24 mouse cellular contexts compared by ENCODE assay signal in the genomic region with DNA sequence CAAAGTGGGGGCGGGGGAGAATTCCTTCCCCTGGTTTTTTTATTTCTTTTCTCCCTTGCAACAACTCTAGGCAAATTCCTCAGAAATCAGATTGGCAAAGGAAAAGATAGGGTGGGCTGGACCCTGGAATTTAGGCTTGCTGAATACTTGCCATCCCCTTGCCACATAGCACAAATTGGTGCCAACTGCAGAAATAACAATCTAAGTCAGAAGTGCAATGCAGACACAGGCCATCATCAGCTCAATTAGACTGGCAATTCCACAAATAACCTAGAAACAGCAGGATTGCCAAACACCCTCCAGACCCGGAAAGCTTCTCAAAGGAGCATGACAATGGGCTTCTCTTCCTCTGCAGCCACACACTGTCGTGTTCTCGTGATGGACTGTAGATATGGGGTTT.
"Had no signal": no experiment of that assay in that cellular context is flagged by ENCODE, and none has a peak within 500 bp of the region (broad histone marks: within the 10 kb centered on the region; RNA-seq: fewer than 3 reads in every experiment).

No protein-coding gene starts in this region.

- H3K4me2 ChIP-seq: heart, embryonic 12.5 days; hindbrain, embryonic 14.5 days; intestine, embryonic 15.5 days; limb, embryonic 12.5 days; liver, embryonic 11.5 days; liver, embryonic 13.5 days; liver, embryonic 15.5 days had no signal

- H3K4me1 ChIP-seq: intestine, embryonic 15.5 days; liver, embryonic 13.5 days; liver, embryonic 15.5 days had no signal

- H3K27me3 ChIP-seq: heart, embryonic 12.5 days; intestine, embryonic 15.5 days had no signal

- DNase-seq: gastrocnemius, postnatal 14 days; gastrocnemius, postnatal 36 days; heart, adult 18-20 months; heart, postnatal 10 days; heart, postnatal 36 days; kidney, adult 18-20 months; kidney, adult 8-10 months; kidney, postnatal 10 days; kidney, postnatal 36 days; layer of hippocampus, adult 9-11 months; layer of hippocampus, postnatal 36 days; left cerebral cortex, postnatal 4 days; liver; liver, embryonic 13.5 days had no signal

- H3K9me3 ChIP-seq: heart, embryonic 10.5 days; heart, embryonic 12.5 days; intestine, embryonic 15.5 days; limb, embryonic 12.5 days; liver, embryonic 13.5 days; liver, embryonic 15.5 days had no signal

- H3K27ac ChIP-seq: heart, embryonic 10.5 days; hindbrain, embryonic 14.5 days; intestine, embryonic 15.5 days; limb, embryonic 12.5 days; liver, embryonic 13.5 days; liver, embryonic 15.5 days had no signal

- H3K36me3 ChIP-seq: heart, embryonic 10.5 days; heart, embryonic 12.5 days; intestine, embryonic 15.5 days; limb, embryonic 12.5 days; liver, embryonic 13.5 days; liver, embryonic 15.5 days had no signal

- H3K9ac ChIP-seq: heart, embryonic 12.5 days; hindbrain, embryonic 14.5 days; intestine, embryonic 15.5 days; limb, embryonic 12.5 days; liver, embryonic 13.5 days; liver, embryonic 15.5 days had no signal

- H3K4me3 ChIP-seq: heart, embryonic 10.5 days; heart, embryonic 12.5 days; intestine, embryonic 15.5 days; limb, embryonic 12.5 days; liver, embryonic 13.5 days; liver, embryonic 15.5 days had no signal

- ATAC-seq: hindbrain, embryonic 16.5 days; inflammation-experienced regulatory T-cells, adult 6 months; intestine, embryonic 15.5 days; intestine, postnatal 0 days had no signal
